Mouse (Mus musculus): ENCODE results near the gene Pigs. TPM values are rescaled to one million over a fixed set of nuclear protein-coding genes. Genes with fewer than 3 reads are reported as not detected.

The Pigs gene
- total and polyA plus RNA-seq, 3 experiments: 26.3 to 65.4 (median 53.1) TPM

DNA sequence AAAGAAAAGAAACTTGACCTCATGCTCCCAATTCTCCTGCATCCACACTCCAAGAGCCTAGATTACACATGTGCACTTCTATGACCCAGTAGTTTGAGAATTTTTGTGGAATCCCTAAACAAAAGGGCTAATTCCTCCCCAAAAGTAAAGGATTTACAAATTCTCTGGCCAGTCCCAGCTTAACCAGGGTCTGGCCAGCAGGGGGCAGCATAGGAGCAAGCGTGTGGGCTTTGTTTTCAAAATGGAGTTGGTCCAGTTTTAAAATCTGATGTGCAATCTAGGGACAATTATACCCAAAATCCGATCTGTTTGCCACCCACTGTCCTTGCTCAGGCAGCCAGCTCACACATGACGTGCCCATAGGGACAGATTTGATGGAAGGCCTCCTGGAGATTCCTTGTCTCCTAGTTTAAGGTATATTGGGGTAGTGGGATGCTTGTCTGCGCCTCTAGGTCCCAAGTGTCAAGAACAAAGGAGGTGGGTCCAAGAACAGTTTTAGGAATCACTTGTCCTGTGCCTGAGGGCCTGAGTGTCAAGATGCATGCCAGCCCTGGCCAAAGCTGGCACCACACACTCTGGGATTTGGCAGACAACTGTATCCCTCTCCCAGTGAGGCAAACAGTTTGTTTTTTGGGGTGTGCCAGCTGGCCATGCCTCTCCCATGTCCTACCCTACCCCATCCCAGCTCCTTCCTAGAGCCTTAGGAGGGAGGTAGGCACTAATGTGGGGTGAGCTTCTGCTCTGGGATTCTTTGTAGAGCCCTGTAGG lies 27.4 kb downstream of the Pigs start:
- H3K4me1 ChIP-seq (ENCODE audit: control insufficient read depth in 1 of 2, insufficient read depth in 2 of 2): peaks cover 6 to 43% of the 10 kb centered on the region in 2 experiments
- dilution Hi-C loops (cut with MboI; ENCODE audit: extremely low pct_ligation_motif_present, extremely low pct_unique_long_range_greater_than_20kb, low sequenced_read_pairs): no loop called here
- TF ChIP-seq MYC (IDR thresholded peaks at IDR 0.05; ENCODE audit: low read depth, low read length) (no peak), KAT2A (IDR thresholded peaks at IDR 0.05; ENCODE audit: insufficient replicate concordance, low read length) (no peak), NELFE (IDR thresholded peaks at IDR 0.05; ENCODE audit: low read depth, low read length) (peak; percentile 20; the same call in 1 of the 2 replicates), PAX5 (IDR thresholded peaks at IDR 0.05; ENCODE audit: low read length) (no peak), SIN3A (IDR thresholded peaks at IDR 0.05; ENCODE audit: low read length) (peak; percentile 35; the same call in 1 of the 2 replicates), CHD2 (IDR thresholded peaks at IDR 0.05; ENCODE audit: low read length) (no peak), CTCF (conservative IDR thresholded peaks at IDR 0.05 in 1 of 2, IDR thresholded peaks at IDR 0.05 in 1 of 2; ENCODE audit: low read depth in 2 of 2, low read length in 2 of 2) (peak; percentile 80 to 95), POLR2A (IDR thresholded peaks at IDR 0.05; ENCODE audit: low read depth, low read length) (no peak), HCFC1 (IDR thresholded peaks at IDR 0.05; ENCODE audit: low read depth, low read length) (peak; percentile 12; the same call in 1 of the 2 replicates), ZNF384 (IDR thresholded peaks at IDR 0.05; ENCODE audit: low read depth, low read length) (no peak), SMC3 (IDR thresholded peaks at IDR 0.05; ENCODE audit: low read depth, low read length) (peak; percentile 70), ZKSCAN1 (IDR thresholded peaks at IDR 0.05; ENCODE audit: borderline replicate concordance, low read depth, low read length) (no peak), ELF1 (IDR thresholded peaks at IDR 0.05; ENCODE audit: low read depth, low read length) (no peak), RCOR1 (conservative IDR thresholded peaks at IDR 0.05; ENCODE audit: low read depth, low read length) (0 out of 2 replicates have a peak, but pooled peaks have one; percentile 9), RAD21 (IDR thresholded peaks at IDR 0.05; ENCODE audit: low read depth, low read length) (peak; percentile 83), JUND (conservative IDR thresholded peaks at IDR 0.05; ENCODE audit: low read depth, low read length) (no peak), BHLHE40 (IDR thresholded peaks at IDR 0.05; ENCODE audit: low read depth, low read length) (0 out of 2 replicates have a peak, but pooled peaks have one; percentile 8), MAX (IDR thresholded peaks at IDR 0.05; ENCODE audit: low read length) (no peak)
- H3K79me2 ChIP-seq (replicated peaks; ENCODE audit: control insufficient read depth, extremely low read depth, insufficient read depth, poor library complexity, severe bottlenecking): no peaks in the 10 kb centered on the region
- H3K4me3 ChIP-seq (replicated peaks in 1 of 3; ENCODE audit: low read depth in 2 of 3, low read length in 2 of 3, poor library complexity in 1 of 3): no peak overlapping the region
- no peak overlapping the region for H3K9ac ChIP-seq (ENCODE audit: insufficient read depth, low read depth)
- H3K27ac ChIP-seq (ENCODE audit: insufficient read depth, low read depth): no peak overlapping the region
- H3K27me3 ChIP-seq (replicated peaks): no peaks in the 10 kb centered on the region
- DNase-seq (ENCODE audit: extremely low read depth): peak; percentile 78
- no peak overlapping the region for H3K4me2 ChIP-seq (ENCODE audit: insufficient read depth, low read depth, poor library complexity, severe bottlenecking)
- H3K36me3 ChIP-seq (replicated peaks in 1 of 2; ENCODE audit: control insufficient read depth in 1 of 2, insufficient read depth in 1 of 2, low read length in 1 of 2): no peaks in the 10 kb centered on the region
- in situ Hi-C loops (cut with MboI; ENCODE audit: low pct_ligation_motif_present, low pct_unique_long_range_greater_than_20kb, low sequenced_read_pairs): no loop called here
- no peaks in the 10 kb centered on the region for H3K9me3 ChIP-seq (replicated peaks; ENCODE audit: low read length)

DNA sequence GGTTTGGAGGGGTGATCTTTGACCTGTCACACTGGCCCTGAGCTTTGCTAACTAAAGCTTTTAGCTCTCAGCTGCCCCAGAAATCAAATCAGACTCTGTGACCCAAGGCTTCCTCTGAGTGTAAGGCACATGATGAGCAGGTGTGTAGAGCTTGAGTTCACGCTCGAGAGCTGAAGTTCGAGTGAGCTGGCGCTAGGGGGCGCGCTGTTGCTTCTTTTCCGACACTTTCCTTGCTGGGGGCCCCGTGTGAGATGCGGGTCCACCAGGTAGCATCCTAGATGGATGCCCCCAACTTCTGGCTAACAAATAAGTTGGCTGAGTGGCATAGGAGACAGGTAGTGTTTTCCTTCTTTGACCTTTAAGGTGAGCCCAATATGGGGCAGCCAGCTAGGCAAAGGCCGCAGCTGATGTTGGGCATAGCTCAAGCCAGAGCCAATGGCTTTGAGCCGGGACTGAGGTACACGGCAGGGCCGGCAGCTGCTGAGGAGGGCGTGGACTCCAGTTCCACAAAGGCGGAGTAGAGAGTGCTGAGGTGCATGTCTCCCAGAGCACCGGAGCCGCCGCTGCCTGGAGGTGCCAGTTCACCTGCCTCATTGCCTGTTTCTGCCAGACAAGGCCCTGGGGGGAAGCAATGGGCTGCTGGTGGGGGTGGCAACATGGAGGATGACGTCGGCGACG lies 30.3 kb downstream of the Pigs start:
- in situ Hi-C loops (cut with MboI; ENCODE audit: low pct_ligation_motif_present, low pct_unique_long_range_greater_than_20kb, low sequenced_read_pairs): no loop called here
- Histone ChIP-seq H3K79me2 (replicated peaks; ENCODE audit: control insufficient read depth, extremely low read depth, insufficient read depth, poor library complexity, severe bottlenecking) (no peaks in the 10 kb centered on the region), H3K9me3 (replicated peaks; ENCODE audit: low read length) (no peaks in the 10 kb centered on the region), H3K27ac (ENCODE audit: insufficient read depth, low read depth) (no peak overlapping the region), H3K4me1 (ENCODE audit: control insufficient read depth in 1 of 2, insufficient read depth in 2 of 2) (peaks cover 3 to 27% of the 10 kb centered on the region in 2 experiments), H3K9ac (ENCODE audit: insufficient read depth, low read depth) (no peak overlapping the region), H3K4me3 (replicated peaks in 1 of 3; ENCODE audit: low read depth in 2 of 3, low read length in 2 of 3, poor library complexity in 1 of 3) (no peak overlapping the region), H3K27me3 (replicated peaks) (peaks cover 11% of the 10 kb centered on the region), H3K4me2 (ENCODE audit: insufficient read depth, low read depth, poor library complexity, severe bottlenecking) (no peak overlapping the region), H3K36me3 (replicated peaks in 1 of 2; ENCODE audit: control insufficient read depth in 1 of 2, insufficient read depth in 1 of 2, low read length in 1 of 2) (no peaks in the 10 kb centered on the region)
- DNase-seq (ENCODE audit: extremely low read depth): peak; percentile 76
- dilution Hi-C loops (cut with MboI; ENCODE audit: extremely low pct_ligation_motif_present, extremely low pct_unique_long_range_greater_than_20kb, low sequenced_read_pairs): no loop called here
- TF ChIP-seq MXI1 (IDR thresholded peaks at IDR 0.05; ENCODE audit: low read depth, low read length) (no peak), CTCF (conservative IDR thresholded peaks at IDR 0.05 in 1 of 2, IDR thresholded peaks at IDR 0.05 in 1 of 2; ENCODE audit: low read depth in 2 of 2, low read length in 2 of 2) (peak; percentile 76 to 93), ZC3H11A (IDR thresholded peaks at IDR 0.05; ENCODE audit: low read depth, low read length) (no peak), SMC3 (IDR thresholded peaks at IDR 0.05; ENCODE audit: low read depth, low read length) (peak; percentile 56), ZMIZ1 (IDR thresholded peaks at IDR 0.05; ENCODE audit: low read depth, low read length) (no peak), USF2 (conservative IDR thresholded peaks at IDR 0.05; ENCODE audit: low read depth, low read length) (no peak), MYC (IDR thresholded peaks at IDR 0.05; ENCODE audit: low read depth, low read length) (0 out of 2 replicates have a peak, but pooled peaks have one; percentile 28), USF1 (IDR thresholded peaks at IDR 0.05; ENCODE audit: low read depth, low read length) (no peak), RAD21 (IDR thresholded peaks at IDR 0.05; ENCODE audit: low read depth, low read length) (peak; percentile 62), MEF2A (IDR thresholded peaks at IDR 0.05; ENCODE audit: borderline replicate concordance, low read depth, low read length) (no peak), PAX5 (IDR thresholded peaks at IDR 0.05; ENCODE audit: low read length) (no peak), POLR2A (IDR thresholded peaks at IDR 0.05; ENCODE audit: low read depth, low read length) (no peak), ZKSCAN1 (IDR thresholded peaks at IDR 0.05; ENCODE audit: borderline replicate concordance, low read depth, low read length) (no peak), RCOR1 (conservative IDR thresholded peaks at IDR 0.05; ENCODE audit: low read depth, low read length) (no peak), UBTF (IDR thresholded peaks at IDR 0.05; ENCODE audit: low read depth, low read length) (no peak), CHD1 (IDR thresholded peaks at IDR 0.05; ENCODE audit: low read depth, low read length) (no peak), EP300 (IDR thresholded peaks at IDR 0.05; ENCODE audit: low read length) (no peak), E2F4 (IDR thresholded peaks at IDR 0.05; ENCODE audit: insufficient replicate concordance, low read depth, low read length) (no peak), JUND (conservative IDR thresholded peaks at IDR 0.05; ENCODE audit: low read depth, low read length) (no peak), TCF12 (IDR thresholded peaks at IDR 0.05; ENCODE audit: low read depth, low read length) (peak; percentile 47; the same call in 1 of the 2 replicates)

All from CH12.LX (cell line).